Mouse (Mus musculus) heart, postnatal 4 days (tissue): ENCODE measurements around the gene Nsrp1. TPM values are rescaled to one million over a fixed set of nuclear protein-coding genes. Genes with fewer than 3 reads are reported as not detected.

Experiments
- DNase-seq: peaks from one replicate; pipeline ENCODE4 v3.0.0; 2021
- total RNA-seq, 2 experiments: library from RNA; stranded (reverse); gene quantifications; 2 replicates each; pipeline ENCODE4 v1.2.3; 2021

Nsrp1 gene
- total RNA-seq, 2 experiments from 2014 or later = 14.9 to 15.2 TPM

GRCm38 (mm10) chr11:77042816-77043215 lies 35.4 kb downstream of the Nsrp1 start:
- no peak for DNase-seq

GRCm38 (mm10) chr11:77041891-77042290 lies 36.3 kb downstream of the Nsrp1 start:
- DNase-seq = no peak

- DNase-seq = no peak
Measured at GRCm38 (mm10) chr11:77031151-77031934, 46.9 kb downstream of the Nsrp1 start.

GRCm38 (mm10) chr11:77028157-77028556 lies 50.1 kb downstream of the Nsrp1 start:
- no peak for DNase-seq

- no peak for DNase-seq
Measured at GRCm38 (mm10) chr11:77026559-77026958, 51.7 kb downstream of the Nsrp1 start.

GRCm38 (mm10) chr11:77021749-77022396 lies 56.4 kb downstream of the Nsrp1 start:
- no peak for DNase-seq

- DNase-seq = no peak
Measured at GRCm38 (mm10) chr11:77019539-77019938, 58.7 kb downstream of the Nsrp1 start.

- DNase-seq = no peak
Measured at GRCm38 (mm10) chr11:77018046-77018445, 60.2 kb downstream of the Nsrp1 start.

- DNase-seq = no peak
Measured at GRCm38 (mm10) chr11:77010762-77011475, 67.3 kb downstream of the Nsrp1 start.

- no peak for DNase-seq
Measured at GRCm38 (mm10) chr11:77009069-77010025, 68.9 kb downstream of the Nsrp1 start.

- no peak for DNase-seq
Measured at GRCm38 (mm10) chr11:77006616-77007015, 71.6 kb downstream of the Nsrp1 start.

GRCm38 (mm10) chr11:77005881-77006280 lies 72.4 kb downstream of the Nsrp1 start:
- no peak for DNase-seq

GRCm38 (mm10) chr11:77002361-77002760 lies 75.9 kb downstream of the Nsrp1 start:
- DNase-seq = no peak

GRCm38 (mm10) chr11:77000741-77001140 lies 77.5 kb downstream of the Nsrp1 start:
- DNase-seq = no peak

GRCm38 (mm10) chr11:76998705-76999226 lies 79.5 kb downstream of the Nsrp1 start:
- DNase-seq = no peak

- no peak for DNase-seq
Measured at GRCm38 (mm10) chr11:76997916-76998704, 80.1 kb downstream of the Nsrp1 start, which contains the start of gene Slc6a4. TSS of gene Slc6a4 (plus strand) at chr11:76998603.

GRCm38 (mm10) chr11:76997305-76997704 lies 80.9 kb downstream of the Nsrp1 start:
- peak; percentile 88 for DNase-seq

GRCm38 (mm10) chr11:76995966-76996672 lies 82.1 kb downstream of the Nsrp1 start:
- no peak for DNase-seq
